Mouse (Mus musculus) myocyte (in vitro differentiated cells): ENCODE results near the gene Tmprss9. TPM values are rescaled to one million over a fixed set of nuclear protein-coding genes. Genes with fewer than 3 reads are reported as not detected.
A peak's percentile ranks its signal among the peaks of the same experiment; 100 is the strongest.

Source experiments
- H3K27me3 ChIP-seq: one replicate; pipeline ENCODE4 v1.6.1; 2011; ENCODE audit not compliant: control insufficient read depth, insufficient read depth, insufficient read length
- H3K36me3 ChIP-seq: one replicate; pipeline ENCODE4 v1.6.1; 2011; ENCODE audit not compliant: control insufficient read depth, insufficient read depth
- H3K4me2 ChIP-seq: one replicate; pipeline ENCODE4 v1.6.1; 2011; ENCODE audit warnings: low read depth, control low read depth
- H3K4me3 ChIP-seq: one replicate; pipeline ENCODE4 v1.5.1; 2011; ENCODE audit warnings: mild to moderate bottlenecking, control low read depth, moderate library complexity
- H3K79me2 ChIP-seq: one replicate; pipeline ENCODE4 v1.6.1; 2011; ENCODE audit not compliant: control insufficient read depth, insufficient read depth
- H3ac ChIP-seq: one replicate; pipeline ENCODE4 v1.6.1; 2011; ENCODE audit not compliant: control insufficient read depth, insufficient read length
- CEBPB ChIP-seq: IDR thresholded peaks from 2 replicates; pipeline ENCODE4 v1.6.1; 2011; ENCODE audit warnings: mild to moderate bottlenecking, moderate library complexity; ENCODE audit not compliant: poor library complexity, insufficient read depth, severe bottlenecking
- E2F4 ChIP-seq: IDR thresholded peaks from one replicate; pipeline ENCODE4 v1.6.1; 2011; ENCODE audit warnings: mild to moderate bottlenecking, control low read depth, moderate library complexity; ENCODE audit not compliant: insufficient read depth
- MAX ChIP-seq: IDR thresholded peaks from one replicate; pipeline ENCODE4 v1.6.1; 2011; ENCODE audit warnings: low read depth, mild to moderate bottlenecking, control low read depth
- MYOD1 ChIP-seq, 3 experiments: IDR thresholded peaks; one replicate each; pipeline ENCODE4 v1.6.1; 2011; ENCODE audit warnings: control low read depth in 2 of 3, low read depth in 2 of 3, mild to moderate bottlenecking in 2 of 3, moderate library complexity in 1 of 3; ENCODE audit not compliant: insufficient read length in 2 of 3, control insufficient read depth in 1 of 3
- MYOG ChIP-seq, 3 experiments: IDR thresholded peaks; one replicate each; pipeline ENCODE4 v1.6.1; 2011; ENCODE audit warnings: control low read depth in 2 of 3, low read depth in 2 of 3, mild to moderate bottlenecking in 2 of 3; ENCODE audit not compliant: insufficient read length in 2 of 3, control insufficient read depth in 1 of 3, insufficient read depth in 1 of 3
- POLR2A ChIP-seq: IDR thresholded peaks from one replicate; pipeline ENCODE4 v1.6.1; 2011; ENCODE audit warnings: low read depth, mild to moderate bottlenecking, control low read depth, moderate library complexity; ENCODE audit not compliant: insufficient read length
- POLR2AphosphoS2 ChIP-seq: IDR thresholded peaks from one replicate; pipeline ENCODE4 v1.6.1; 2011; ENCODE audit warnings: low read depth, control low read depth; ENCODE audit not compliant: insufficient read length
- REST ChIP-seq: IDR thresholded peaks from one replicate; pipeline ENCODE4 v1.6.1; 2011; ENCODE audit warnings: mild to moderate bottlenecking, control low read depth, moderate library complexity; ENCODE audit not compliant: insufficient read depth, insufficient read length
- SRF ChIP-seq: IDR thresholded peaks from one replicate; pipeline ENCODE4 v1.6.1; 2011; ENCODE audit warnings: low read depth; ENCODE audit not compliant: control insufficient read depth, insufficient read length
- TCF12 ChIP-seq: IDR thresholded peaks from one replicate; pipeline ENCODE4 v1.6.1; 2011; ENCODE audit warnings: mild to moderate bottlenecking, control low read depth; ENCODE audit not compliant: poor library complexity, insufficient read depth, severe bottlenecking
- TCF3 ChIP-seq: IDR thresholded peaks from one replicate; pipeline ENCODE4 v1.6.1; 2011; ENCODE audit warnings: low read depth, control low read depth; ENCODE audit not compliant: insufficient read length
- USF1 ChIP-seq: IDR thresholded peaks from one replicate; pipeline ENCODE4 v1.6.1; 2011; ENCODE audit warnings: low read depth, mild to moderate bottlenecking, control low read depth, moderate library complexity
- polyA plus RNA-seq: library from polyadenylated mRNA; unstranded; fragments of >200 nt; fragmentation: generic; extraction: Trizol; gene quantifications from one replicate; pipeline ENCODE4 v1.2.1, GENCODE M21; 2012; ENCODE audit warnings: missing spikeins

Gene Tmprss9
- polyA plus RNA-seq, 1 experiment = 0.05 TPM

DNA sequence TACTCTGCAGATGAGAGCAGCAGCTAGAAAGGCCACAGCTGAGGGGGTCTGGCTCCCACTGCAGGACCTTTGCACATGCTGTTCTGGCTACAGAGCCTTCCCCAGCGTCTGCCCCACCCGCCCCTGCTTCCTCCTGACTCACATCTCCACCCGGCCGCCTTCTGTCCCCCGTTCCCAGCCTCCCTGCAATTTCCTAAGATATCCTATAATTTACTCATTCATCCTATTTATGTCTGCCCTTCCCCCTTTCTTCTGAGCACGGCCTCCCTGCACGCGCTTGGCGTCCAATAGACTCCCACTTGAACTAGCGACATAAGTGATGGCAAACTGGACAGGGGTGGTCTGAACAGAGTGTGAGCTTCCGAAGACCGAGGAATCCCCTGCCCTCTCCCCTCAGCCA, 25.9 kb upstream of the Tmprss9 start:
- no peak for TF ChIP-seq REST
- no peak for TF ChIP-seq POLR2A
- no peak for TF ChIP-seq TCF3
- no peak for TF ChIP-seq E2F4
- TF ChIP-seq MYOD1 (IDR thresholded peaks at IDR 0.05; ENCODE audit: control insufficient read depth in 1 of 3, insufficient read length in 2 of 3, low read depth in 2 of 3) = no peak
- no peak for TF ChIP-seq CEBPB
- TF ChIP-seq SRF = no peak
- TF ChIP-seq USF1 = no peak
- no peak for TF ChIP-seq TCF12
- no peak for TF ChIP-seq MYOG (IDR thresholded peaks at IDR 0.05; ENCODE audit: control insufficient read depth in 1 of 3, insufficient read depth in 1 of 3, insufficient read length in 2 of 3, low read depth in 2 of 3)
- no peak for TF ChIP-seq MAX
- TF ChIP-seq POLR2AphosphoS2 = no peak
- peaks cover 39% of the 10 kb centered on the region for H3K27me3 ChIP-seq
- no peaks in the 10 kb centered on the region for H3K79me2 ChIP-seq
- H3K4me3 ChIP-seq = no peak overlapping the region
- no peaks in the 10 kb centered on the region for H3K36me3 ChIP-seq
- no peak overlapping the region for H3K4me2 ChIP-seq
- no peak overlapping the region for H3ac ChIP-seq

DNA sequence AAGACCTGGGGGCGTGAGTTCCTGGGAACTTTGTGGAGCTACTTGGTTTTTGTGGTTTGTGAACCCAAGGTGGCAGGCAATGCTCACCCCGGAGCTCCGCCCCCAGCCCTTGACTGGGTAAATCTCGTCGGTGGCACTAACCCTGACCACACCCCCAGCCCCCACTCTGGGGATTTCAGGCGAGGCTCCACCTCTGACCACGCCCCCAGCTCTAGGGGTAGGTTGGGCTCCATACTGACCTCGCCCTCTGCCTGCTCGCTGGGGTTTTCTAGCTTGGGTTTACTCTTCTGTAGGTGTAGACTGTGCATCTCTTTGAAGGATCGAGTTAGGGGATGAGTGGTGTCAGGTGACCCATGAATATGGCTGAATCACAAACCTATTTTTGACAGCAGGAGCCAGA, 23.1 kb upstream of the Tmprss9 start:
- Histone ChIP-seq H3K36me3 (no peaks in the 10 kb centered on the region), H3K4me3 (no peak overlapping the region), H3K79me2 (no peaks in the 10 kb centered on the region), H3K27me3 (peaks cover 21% of the 10 kb centered on the region), H3K4me2 (peak overlapping the region; percentile 45), H3ac (no peak overlapping the region)
- TF ChIP-seq USF1 = peak; percentile 35
- TF ChIP-seq POLR2AphosphoS2 = no peak

DNA sequence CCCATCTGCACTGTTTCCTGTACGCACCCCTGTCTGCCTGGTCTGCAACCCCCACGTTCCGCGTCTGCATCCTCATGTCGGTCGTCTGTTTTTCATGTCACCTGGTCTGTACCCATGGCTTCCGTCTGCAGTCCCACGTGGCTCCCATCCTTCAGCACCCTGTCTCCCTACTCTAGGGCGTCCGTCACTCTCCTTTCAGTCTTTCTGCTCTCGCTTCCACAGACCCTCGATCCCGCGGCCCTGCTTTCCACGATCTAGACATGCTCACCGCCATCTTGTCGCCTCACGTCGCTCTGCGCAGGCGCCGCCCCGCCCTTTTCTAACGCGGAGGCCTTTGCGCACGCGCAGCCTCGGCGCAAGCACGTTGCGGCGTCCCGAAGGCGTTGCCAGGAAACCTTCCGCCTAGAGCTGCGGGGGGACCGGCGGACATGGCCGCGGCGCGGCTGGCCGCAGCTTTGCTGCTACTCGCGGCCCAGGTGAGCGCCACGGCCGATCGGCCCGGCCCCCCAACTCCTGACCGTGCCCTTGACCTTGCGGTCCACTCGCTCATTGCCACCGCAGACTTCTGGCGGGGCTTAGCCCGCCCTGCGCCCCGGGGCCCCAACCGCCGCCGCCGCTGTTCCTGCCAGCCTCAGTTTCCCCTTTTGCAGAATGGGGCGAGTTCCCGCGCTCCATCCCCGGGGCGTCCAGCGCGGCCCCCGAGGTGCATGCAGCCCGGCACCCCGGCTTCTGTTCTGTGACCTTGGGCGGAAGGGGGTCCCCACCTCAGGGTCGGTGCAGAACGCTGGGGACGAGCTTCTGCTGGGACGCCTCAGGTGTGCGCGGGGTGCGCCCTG, 16.5 kb upstream of the Tmprss9 start, which contains the start of the genes Lsm7 and Sppl2b:
Lsm7 (minus strand) TSS at position 297 of the 836 bp plus-strand sequence.
Sppl2b (plus strand) TSS at position 363 of the 836 bp plus-strand sequence.
- peaks cover 24% of the 10 kb centered on the region for H3K79me2 ChIP-seq
- TF ChIP-seq POLR2AphosphoS2 (peak; percentile 84), REST (no peak), CEBPB (no peak), USF1 (no peak), MYOD1 (IDR thresholded peaks at IDR 0.05; ENCODE audit: control insufficient read depth in 1 of 3, insufficient read length in 2 of 3, low read depth in 2 of 3) (peak in 1 of 3 experiments; percentile 39), MAX (no peak), E2F4 (no peak), SRF (no peak), TCF3 (no peak), MYOG (IDR thresholded peaks at IDR 0.05; ENCODE audit: control insufficient read depth in 1 of 3, insufficient read depth in 1 of 3, insufficient read length in 2 of 3, low read depth in 2 of 3) (no peak), TCF12 (no peak), POLR2A (peak; percentile 83)
- no peaks in the 10 kb centered on the region for H3K27me3 ChIP-seq
- H3K36me3 ChIP-seq = no peaks in the 10 kb centered on the region
- peak within 1 kb of the TSS; percentile 74 for H3K4me3 ChIP-seq
- peak within 1 kb of the TSS; percentile 93 for H3K4me2 ChIP-seq
- H3ac ChIP-seq = peak within 1 kb of the TSS; percentile 49

DNA sequence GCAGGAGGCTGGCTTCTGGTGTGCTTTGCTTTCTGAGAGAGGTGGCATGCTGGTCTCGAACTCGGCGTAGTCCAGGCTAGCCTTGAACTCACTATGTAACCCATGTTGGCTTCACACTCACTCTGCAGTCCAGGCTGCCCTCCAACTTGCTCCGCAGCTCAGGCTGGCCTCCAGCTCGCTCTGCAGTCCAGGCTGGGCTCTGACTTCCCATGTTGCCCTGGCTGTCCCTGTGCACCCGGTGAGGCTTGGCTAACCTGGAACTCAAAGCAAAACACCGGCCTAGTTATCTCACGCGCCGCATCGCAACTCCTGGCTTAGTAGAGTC, 15.9 kb upstream of the Tmprss9 start:
- TF ChIP-seq USF1 (no peak), REST (no peak), SRF (no peak), MYOG (IDR thresholded peaks at IDR 0.05; ENCODE audit: control insufficient read depth in 1 of 3, insufficient read depth in 1 of 3, insufficient read length in 2 of 3, low read depth in 2 of 3) (no peak), CEBPB (no peak), TCF12 (no peak), TCF3 (no peak), MAX (no peak), E2F4 (no peak), POLR2A (no peak), POLR2AphosphoS2 (no peak), MYOD1 (IDR thresholded peaks at IDR 0.05; ENCODE audit: control insufficient read depth in 1 of 3, insufficient read length in 2 of 3, low read depth in 2 of 3) (no peak)
- Histone ChIP-seq H3ac (peak overlapping the region; percentile 49), H3K27me3 (no peaks in the 10 kb centered on the region), H3K4me3 (peak overlapping the region; percentile 74), H3K36me3 (no peaks in the 10 kb centered on the region), H3K4me2 (peak overlapping the region; percentile 93), H3K79me2 (peaks cover 24% of the 10 kb centered on the region)

DNA sequence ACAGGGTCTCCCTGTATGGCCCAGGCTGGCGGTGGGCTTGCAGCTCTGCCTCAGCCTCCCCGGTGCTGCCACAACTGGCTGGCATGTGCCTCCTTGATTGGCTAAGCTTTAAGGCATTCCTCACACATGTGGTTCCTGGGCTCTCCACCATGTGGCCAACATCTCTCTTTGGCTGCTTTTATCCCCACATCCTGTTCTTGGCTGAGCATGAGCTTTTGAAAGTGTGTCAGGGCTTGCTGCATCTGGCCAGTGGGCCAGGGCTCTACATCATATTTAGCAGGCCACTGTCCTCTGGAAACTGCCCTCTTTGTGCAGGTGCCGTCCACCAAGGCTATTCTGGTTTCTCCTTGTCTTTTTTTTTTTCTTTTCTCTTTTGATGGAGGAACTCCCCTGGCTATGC, 15.4 kb upstream of the Tmprss9 start:
- Histone ChIP-seq H3ac (peak overlapping the region; percentile 49), H3K79me2 (peaks cover 24% of the 10 kb centered on the region), H3K4me3 (peak overlapping the region; percentile 74), H3K36me3 (no peaks in the 10 kb centered on the region), H3K4me2 (peak overlapping the region; percentile 93), H3K27me3 (no peaks in the 10 kb centered on the region)
- TF ChIP-seq TCF12 (no peak), MYOG (IDR thresholded peaks at IDR 0.05; ENCODE audit: control insufficient read depth in 1 of 3, insufficient read depth in 1 of 3, insufficient read length in 2 of 3, low read depth in 2 of 3) (no peak), CEBPB (no peak), MYOD1 (IDR thresholded peaks at IDR 0.05; ENCODE audit: control insufficient read depth in 1 of 3, insufficient read length in 2 of 3, low read depth in 2 of 3) (no peak), USF1 (peak; percentile 55), SRF (no peak), REST (no peak)
